Mouse (Mus musculus) testis, postnatal 10 days (tissue): ENCODE measurements at regions not wholly inside any gene's neighbourhood (a gene's known extent, or its start where the extent isn't known, plus 50 kb on each side); places are given as distances from the start of the nearest gene placed in this dataset.

Experiments used
- DNase-seq: peaks from one replicate; pipeline ENCODE4 v3.0.0; 2021; ENCODE audit warnings: low spot score

GRCm38 (mm10) chr8:82473266-82473665 is 70.2 kb upstream of the Il15 start:
- no peak for DNase-seq

GRCm38 (mm10) chr8:82471825-82472224 is 68.8 kb upstream of the Il15 start:
- DNase-seq, result no peak

- no peak for DNase-seq
Measured at GRCm38 (mm10) chr8:82469824-82470223, 66.8 kb upstream of the Il15 start.

GRCm38 (mm10) chr8:82462841-82463240 is 59.8 kb upstream of the Il15 start:
- DNase-seq, result no peak

GRCm38 (mm10) chr8:82459007-82459406 is 56.0 kb upstream of the Il15 start:
- no peak for DNase-seq

GRCm38 (mm10) chr8:82454056-82454455 is 51.0 kb upstream of the Il15 start:
- DNase-seq, result no peak
